Mouse (Mus musculus): ENCODE results near the gene Dhx15.

GRCm38 (mm10) chr5:52191180-52191468 is 810 bp upstream of the Dhx15 start:
- TF ChIP-seq CTCF (IDR thresholded peaks at IDR 0.05; ENCODE audit: extremely low read depth, insufficient read depth, low read length) (no peak), POLR2A (IDR thresholded peaks at IDR 0.05; ENCODE audit: extremely low read depth, insufficient read depth, low read length) (no peak)
